Mouse (Mus musculus) MEL (cell line): ENCODE measurements around the gene Erg. TPM values are rescaled to one million over a fixed set of nuclear protein-coding genes. Genes with fewer than 3 reads are reported as not detected.

ENCODE experiments used
- DNase-seq: peaks from one replicate; pipeline ENCODE4 v3.0.0; 2011; ENCODE audit warnings: low read depth, low spot score
- H3K27ac ChIP-seq: 2 replicates; pipeline ENCODE4 v1.5.1; 2012; ENCODE audit warnings: low read depth, mild to moderate bottlenecking, control low read depth, low read length, moderate library complexity; ENCODE audit not compliant: control insufficient read depth
- H3K27me3 ChIP-seq, 2 experiments: fragments of 150-350 bp in 1 of 2; sonication (generic) in 1 of 2; 2 replicates each; pipeline ENCODE4 v1.6.1; 2012; ENCODE audit warnings: low read length in 2 of 2, mild to moderate bottlenecking in 2 of 2, improper control_type of control experiment in 1 of 2, moderate library complexity in 1 of 2; ENCODE audit not compliant: insufficient read depth in 2 of 2, control insufficient read depth in 1 of 2
- H3K36me3 ChIP-seq, 2 experiments: 2 replicates each; pipeline ENCODE4 v1.6.1; 2012 to 2014; ENCODE audit warnings: low read length in 2 of 2, improper control_type of control experiment in 1 of 2, inconsistent platforms in 1 of 2, mild to moderate bottlenecking in 1 of 2; ENCODE audit not compliant: insufficient read depth in 2 of 2, control insufficient read depth in 1 of 2
- H3K4me1 ChIP-seq, 2 experiments: fragments of 150-350 bp in 1 of 2; sonication (generic) in 1 of 2; 2 replicates each; pipeline ENCODE4 v1.6.1; 2012; ENCODE audit warnings: low read length in 2 of 2, improper control_type of control experiment in 1 of 2, mild to moderate bottlenecking in 1 of 2; ENCODE audit not compliant: insufficient read depth in 2 of 2, control insufficient read depth in 1 of 2
- H3K4me3 ChIP-seq, 2 experiments: fragments of 150-350 bp in 1 of 2; sonication (generic) in 1 of 2; 2 replicates each; pipeline ENCODE4 v1.5.1; 2012; ENCODE audit warnings: low read depth in 2 of 2, low read length in 2 of 2, mild to moderate bottlenecking in 2 of 2, moderate library complexity in 2 of 2, control low read depth in 1 of 2, improper control_type of control experiment in 1 of 2; ENCODE audit not compliant: control insufficient read depth in 1 of 2, insufficient read depth in 1 of 2
- H3K79me2 ChIP-seq: 2 replicates; pipeline ENCODE4 v1.6.1; 2012; ENCODE audit warnings: mild to moderate bottlenecking, low read length, moderate library complexity; ENCODE audit not compliant: control insufficient read depth, poor library complexity, insufficient read depth
- H3K9ac ChIP-seq: 2 replicates; pipeline ENCODE4 v1.6.1; 2012; ENCODE audit warnings: low read depth, mild to moderate bottlenecking, control low read depth, low read length, moderate library complexity; ENCODE audit not compliant: control insufficient read depth, poor library complexity, severe bottlenecking
- H3K9me3 ChIP-seq: fragments of 150-350 bp; sonication (generic); replicated peaks from 2 replicates; pipeline ENCODE4 v1.6.1; 2012; ENCODE audit warnings: mild to moderate bottlenecking, low read length, improper control_type of control experiment, moderate library complexity; ENCODE audit not compliant: insufficient read depth
- BHLHE40 ChIP-seq: IDR thresholded peaks from 2 replicates; pipeline ENCODE4 v1.6.1; 2012; ENCODE audit warnings: low read depth, mild to moderate bottlenecking, inconsistent platforms, low read length, improper control_type of control experiment, borderline replicate concordance
- CHD1 ChIP-seq: IDR thresholded peaks from 2 replicates; pipeline ENCODE4 v1.6.1; 2012; ENCODE audit warnings: low read depth, mild to moderate bottlenecking, inconsistent platforms, low read length, improper control_type of control experiment
- CHD2 ChIP-seq: IDR thresholded peaks from 2 replicates; pipeline ENCODE4 v1.6.1; 2011; ENCODE audit warnings: low read length, improper control_type of control experiment
- CTCF ChIP-seq, 3 experiments: IDR thresholded peaks in 2 of 3; conservative IDR thresholded peaks in 1 of 3; 2 replicates each; pipeline ENCODE4 v1.5.1; 2011 to 2012; ENCODE audit warnings: low read length in 3 of 3, low read depth in 2 of 3, mild to moderate bottlenecking in 2 of 3, improper control_type of control experiment in 1 of 3, inconsistent platforms in 1 of 3, mixed read lengths in 1 of 3, moderate library complexity in 1 of 3; ENCODE audit not compliant: control insufficient read depth in 1 of 3, insufficient read depth in 1 of 3, poor library complexity in 1 of 3, severe bottlenecking in 1 of 3
- GABPA ChIP-seq: IDR thresholded peaks from 2 replicates; pipeline ENCODE4 v1.6.1; 2012; ENCODE audit warnings: low read depth, mild to moderate bottlenecking, inconsistent platforms, low read length, improper control_type of control experiment, moderate library complexity
- HCFC1 ChIP-seq: IDR thresholded peaks from 2 replicates; pipeline ENCODE4 v1.6.1; 2012; ENCODE audit warnings: low read depth, mild to moderate bottlenecking, inconsistent platforms, low read length, improper control_type of control experiment, moderate library complexity
- KAT2A ChIP-seq: conservative IDR thresholded peaks from 2 replicates; pipeline ENCODE4 v1.6.1; 2012; ENCODE audit warnings: low read depth, low read length, improper control_type of control experiment, inconsistent platforms
- MAFK ChIP-seq: IDR thresholded peaks from 2 replicates; pipeline ENCODE4 v1.6.1; 2011; ENCODE audit warnings: low read depth, mild to moderate bottlenecking, low read length, improper control_type of control experiment, borderline replicate concordance
- MEF2A ChIP-seq: IDR thresholded peaks from 2 replicates; pipeline ENCODE4 v1.6.1; 2014; ENCODE audit warnings: low read depth, mild to moderate bottlenecking, inconsistent platforms, low read length, improper control_type of control experiment; ENCODE audit not compliant: poor library complexity, insufficient replicate concordance, severe bottlenecking; ENCODE audit errors: extremely low read depth
- NELFE ChIP-seq: IDR thresholded peaks from 2 replicates; pipeline ENCODE4 v1.6.1; 2011; ENCODE audit warnings: low read depth, low read length, improper control_type of control experiment
- NRF1 ChIP-seq: IDR thresholded peaks from 2 replicates; pipeline ENCODE4 v1.6.1; 2014; ENCODE audit warnings: low read depth, mild to moderate bottlenecking, inconsistent platforms, low read length, improper control_type of control experiment, moderate library complexity; ENCODE audit not compliant: poor library complexity, insufficient read depth, severe bottlenecking
- POLR2A ChIP-seq, 2 experiments: IDR thresholded peaks; 2 replicates each; pipeline ENCODE4 v1.6.1; 2011 to 2012; ENCODE audit warnings: low read length in 2 of 2, mild to moderate bottlenecking in 2 of 2, control low read depth in 1 of 2, improper control_type of control experiment in 1 of 2, low read depth in 1 of 2, moderate library complexity in 1 of 2; ENCODE audit not compliant: control insufficient read depth in 1 of 2, insufficient read depth in 1 of 2, poor library complexity in 1 of 2
- POLR2AphosphoS5 ChIP-seq: IDR thresholded peaks from 2 replicates; pipeline ENCODE4 v1.6.1; 2012; ENCODE audit warnings: low read depth, borderline replicate concordance, mild to moderate bottlenecking, inconsistent platforms, low read length, moderate library complexity, mixed read lengths
- RAD21 ChIP-seq: IDR thresholded peaks from 2 replicates; pipeline ENCODE4 v1.6.1; 2011; ENCODE audit warnings: mild to moderate bottlenecking, low read depth, low read length, improper control_type of control experiment
- RCOR1 ChIP-seq: IDR thresholded peaks from 2 replicates; pipeline ENCODE4 v1.6.1; 2012; ENCODE audit warnings: low read depth, mild to moderate bottlenecking, inconsistent platforms, low read length, improper control_type of control experiment
- SMC3 ChIP-seq: IDR thresholded peaks from 2 replicates; pipeline ENCODE4 v1.6.1; 2011; ENCODE audit warnings: low read depth, low read length, improper control_type of control experiment
- TBP ChIP-seq: IDR thresholded peaks from 2 replicates; pipeline ENCODE4 v1.8.0; 2011; ENCODE audit warnings: low read depth, low read length, improper control_type of control experiment
- TCF12 ChIP-seq: IDR thresholded peaks from 2 replicates; pipeline ENCODE4 v1.6.1; 2014; ENCODE audit warnings: low read depth, mild to moderate bottlenecking, inconsistent platforms, low read length, improper control_type of control experiment, moderate library complexity
- UBTF ChIP-seq: IDR thresholded peaks from 2 replicates; pipeline ENCODE4 v1.6.1; 2012; ENCODE audit warnings: low read depth, mild to moderate bottlenecking, inconsistent platforms, low read length, improper control_type of control experiment, moderate library complexity, borderline replicate concordance; ENCODE audit not compliant: insufficient read depth
- USF2 ChIP-seq, 2 experiments: IDR thresholded peaks; 2 replicates each; pipeline ENCODE4 v1.6.1; 2011 to 2012; ENCODE audit warnings: improper control_type of control experiment in 2 of 2, low read length in 2 of 2, borderline replicate concordance in 1 of 2, inconsistent platforms in 1 of 2, low read depth in 1 of 2, mild to moderate bottlenecking in 1 of 2; ENCODE audit not compliant: insufficient read depth in 1 of 2
- ZC3H11A ChIP-seq: IDR thresholded peaks from 2 replicates; pipeline ENCODE4 v1.6.1; 2012; ENCODE audit warnings: low read depth, mild to moderate bottlenecking, inconsistent platforms, low read length, improper control_type of control experiment
- ZMIZ1 ChIP-seq: IDR thresholded peaks from 2 replicates; pipeline ENCODE4 v1.6.1; 2012; ENCODE audit warnings: low read depth, mild to moderate bottlenecking, inconsistent platforms, low read length, improper control_type of control experiment, moderate library complexity
- polyA plus RNA-seq, 2 experiments: library from polyadenylated mRNA; stranded (reverse) in 1 of 2; unstranded in 1 of 2; fragments of >175 nt in 1 of 2; fragments of >200 nt in 1 of 2; gene quantifications; 2 replicates each; pipeline versions ENCODE4 v1.2.1 to v1.2.4; 2012; ENCODE audit warnings: low replicate concordance in 2 of 2, low read depth in 1 of 2; ENCODE audit not compliant: insufficient read length in 2 of 2, insufficient read depth in 1 of 2, missing spikeins in 1 of 2
- total RNA-seq: library from RNA; depleted of rRNA; stranded (reverse); fragments of 300-350 nt; gene quantifications from 2 replicates; pipeline ENCODE4 v1.2.3, GENCODE M21; 2012

Gene Erg
- total and polyA plus RNA-seq, 3 experiments: 0.11 to 0.27 TPM; not detected in 1

- TF ChIP-seq UBTF (no peak), MAFK (no peak), CTCF (IDR thresholded peaks at IDR 0.05 in 2 of 3, conservative IDR thresholded peaks at IDR 0.05 in 1 of 3; ENCODE audit: control insufficient read depth in 1 of 3, insufficient read depth in 1 of 3, low read depth in 2 of 3, low read length in 3 of 3, poor library complexity in 1 of 3, severe bottlenecking in 1 of 3) (no peak), TBP (no peak), NELFE (no peak), GABPA (no peak), MEF2A (no peak), CHD1 (no peak), HCFC1 (no peak)
- no peak overlapping the region for H3K9ac ChIP-seq
Observed at GRCm38 (mm10) chr16:95617720-95618119, 31.3 kb upstream of the Erg start.

GRCm38 (mm10) chr16:95615579-95615978 lies 29.2 kb upstream of the Erg start:
- no peak overlapping the region for H3K4me3 ChIP-seq
- H3K9me3 ChIP-seq: no peaks in the 10 kb centered on the region
- H3K4me1 ChIP-seq: no peaks in the 10 kb centered on the region
- H3K79me2 ChIP-seq: no peaks in the 10 kb centered on the region
- H3K9ac ChIP-seq: no peak overlapping the region
- TF ChIP-seq CTCF (IDR thresholded peaks at IDR 0.05 in 2 of 3, conservative IDR thresholded peaks at IDR 0.05 in 1 of 3; ENCODE audit: control insufficient read depth in 1 of 3, insufficient read depth in 1 of 3, low read depth in 2 of 3, low read length in 3 of 3, poor library complexity in 1 of 3, severe bottlenecking in 1 of 3) (peak; percentile 85 to 96 (median 90)), RAD21 (peak; percentile 70), MEF2A (no peak), KAT2A (no peak), RCOR1 (no peak), NRF1 (no peak), USF2 (IDR thresholded peaks at IDR 0.05; ENCODE audit: borderline replicate concordance in 1 of 2, insufficient read depth in 1 of 2, low read depth in 1 of 2, low read length in 2 of 2) (no peak), SMC3 (peak; percentile 95), ZC3H11A (peak; percentile 57), CHD2 (no peak), POLR2AphosphoS5 (no peak), HCFC1 (no peak), POLR2A (IDR thresholded peaks at IDR 0.05; ENCODE audit: control insufficient read depth in 1 of 2, insufficient read depth in 1 of 2, low read depth in 1 of 2, low read length in 2 of 2, poor library complexity in 1 of 2) (no peak), TCF12 (no peak), ZMIZ1 (no peak), BHLHE40 (no peak)
- 0 out of 4 replicates have a peak, but pooled peaks cover 0 to 2% of the 10 kb centered on the region in 2 experiments for H3K27me3 ChIP-seq
- H3K36me3 ChIP-seq: no peaks in the 10 kb centered on the region
- H3K27ac ChIP-seq: no peak overlapping the region
- DNase-seq: peak; percentile 68

More at GRCm38 (mm10) chr16:95617720-95618119, 31.3 kb upstream of the Erg start:
- Histone ChIP-seq H3K9me3 (no peaks in the 10 kb centered on the region), H3K27me3 (peaks cover 0 to 5% of the 10 kb centered on the region in 2 experiments; a peak in 1 of 4 replicates), H3K36me3 (no peaks in the 10 kb centered on the region), H3K79me2 (no peaks in the 10 kb centered on the region), H3K4me3 (no peak overlapping the region), H3K27ac (no peak overlapping the region), H3K4me1 (no peaks in the 10 kb centered on the region)
- DNase-seq: no peak
